Mouse (Mus musculus): ENCODE data around the gene Ajm1. TPM values are rescaled to one million over a fixed set of nuclear protein-coding genes. Genes with fewer than 3 reads are reported as not detected.

The Ajm1 gene
- polyA plus RNA-seq, 1 experiment from 2014 or later = 0.22 TPM

DNA sequence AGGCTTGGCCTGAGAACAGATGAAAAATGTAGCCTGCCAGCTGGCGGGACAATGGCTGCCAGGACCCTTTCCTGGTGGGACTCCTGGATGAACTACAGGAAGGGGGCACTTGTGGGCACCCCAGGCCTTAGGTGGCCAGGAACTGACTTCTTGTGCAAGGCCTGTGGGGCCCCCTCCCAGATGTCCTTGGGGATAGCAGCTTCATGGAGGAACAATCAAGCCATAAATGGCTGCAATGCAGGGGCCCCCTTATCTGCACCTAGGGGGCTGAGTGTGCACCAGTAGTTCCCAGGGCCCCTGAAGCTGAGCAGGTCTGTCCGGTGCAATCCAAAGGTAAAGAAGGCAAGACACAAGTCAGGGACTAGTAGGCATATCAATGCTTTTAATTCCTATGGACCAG, 8.5 kb downstream of the Ajm1 start:
- ATAC-seq (ENCODE audit: low FRiP score, low TSS enrichment) = no peak
- WGBS = 89% methylated on average over 2 of the region's 2 CpGs
- Histone ChIP-seq H3K9ac (replicated peaks; ENCODE audit: low read length) (0 out of 2 replicates have a peak overlapping the region, but pooled peaks have one; percentile 27), H3K9me3 (ENCODE audit: low read length) (no peaks in the 10 kb centered on the region), H3K4me1 (ENCODE audit: insufficient read depth, low read length) (peaks cover 34% of the 10 kb centered on the region), H3K4me3 (ENCODE audit: low read length) (no peak overlapping the region), H3K36me3 (ENCODE audit: insufficient read depth, low read length) (peaks cover 12% of the 10 kb centered on the region; the same call in 1 of the 2 replicates), H3K27me3 (ENCODE audit: insufficient read depth, low read length) (peaks cover 23% of the 10 kb centered on the region), H3K4me2 (replicated peaks; ENCODE audit: low read depth, low read length) (0 out of 2 replicates have a peak overlapping the region, but pooled peaks have one; percentile 95), H3K27ac (ENCODE audit: low read length) (no peak overlapping the region)

DNA sequence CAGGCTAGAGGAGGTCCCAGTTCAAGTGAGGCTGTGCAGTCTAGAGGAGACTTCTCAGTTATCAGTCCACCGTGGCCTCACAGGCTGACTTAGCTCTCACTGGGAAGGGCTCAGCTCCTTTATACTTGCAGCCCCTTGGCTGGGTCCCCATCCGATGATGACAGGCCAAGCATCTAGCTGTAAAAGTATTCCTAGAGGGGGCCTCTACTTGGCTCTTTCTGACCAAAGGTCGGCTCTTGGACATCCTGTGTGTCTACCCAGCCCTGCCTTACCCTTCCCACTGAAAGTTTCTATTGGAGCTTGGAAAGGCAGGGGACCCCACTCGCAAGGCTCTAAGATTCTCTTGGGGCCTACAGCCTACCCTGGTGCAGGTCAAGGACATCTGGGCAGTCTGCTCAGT, 10.3 kb downstream of the Ajm1 start:
- WGBS = 90% methylated on average over 4 of the region's 4 CpGs
- ATAC-seq (ENCODE audit: low FRiP score, low TSS enrichment) = no peak

DNA sequence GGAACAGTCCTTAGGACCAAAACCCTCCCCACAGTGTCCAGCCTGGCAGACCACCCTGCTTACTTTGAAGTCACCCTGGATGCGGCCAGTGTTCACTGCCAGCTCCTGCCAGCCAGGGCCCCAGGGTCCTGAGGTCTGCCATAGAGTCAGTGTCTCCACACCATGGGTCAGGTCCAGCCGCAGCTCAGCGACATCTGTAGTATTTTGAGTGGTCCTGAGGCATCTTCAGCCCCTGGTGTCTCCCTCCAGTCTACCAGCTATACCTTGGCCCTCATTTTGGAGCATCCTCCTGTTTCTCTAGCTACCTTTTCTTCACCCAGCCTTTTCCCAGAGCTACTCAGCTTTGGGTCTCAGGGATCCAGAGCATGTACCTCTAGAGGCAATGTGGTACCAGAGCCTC, 12.2 kb downstream of the Ajm1 start:
- ATAC-seq (ENCODE audit: low FRiP score, low TSS enrichment) = no peak
- Histone ChIP-seq H3K27ac (ENCODE audit: low read length) (no peak overlapping the region), H3K4me3 (ENCODE audit: low read length) (no peak overlapping the region), H3K9ac (replicated peaks; ENCODE audit: low read length) (no peak overlapping the region), H3K36me3 (ENCODE audit: insufficient read depth, low read length) (peaks cover 25% of the 10 kb centered on the region), H3K4me1 (ENCODE audit: insufficient read depth, low read length) (peaks cover 16% of the 10 kb centered on the region), H3K9me3 (ENCODE audit: low read length) (no peaks in the 10 kb centered on the region), H3K27me3 (ENCODE audit: insufficient read depth, low read length) (no peaks in the 10 kb centered on the region), H3K4me2 (replicated peaks; ENCODE audit: low read depth, low read length) (no peak overlapping the region)
- WGBS = 89% methylated on average over 3 of the region's 3 CpGs

More for the DNA sequence above, 10.3 kb downstream of the Ajm1 start:
- no peak overlapping the region for H3K4me2 ChIP-seq (replicated peaks; ENCODE audit: low read depth, low read length)
- H3K27ac ChIP-seq (ENCODE audit: low read length) = no peak overlapping the region
- H3K36me3 ChIP-seq (ENCODE audit: insufficient read depth, low read length) = peaks cover 12% of the 10 kb centered on the region; the same call in 1 of the 2 replicates
- no peaks in the 10 kb centered on the region for H3K9me3 ChIP-seq (ENCODE audit: low read length)
- H3K27me3 ChIP-seq (ENCODE audit: insufficient read depth, low read length) = peaks cover 4% of the 10 kb centered on the region
- peaks cover 22% of the 10 kb centered on the region for H3K4me1 ChIP-seq (ENCODE audit: insufficient read depth, low read length)
- H3K4me3 ChIP-seq (ENCODE audit: low read length) = no peak overlapping the region
- H3K9ac ChIP-seq (replicated peaks; ENCODE audit: low read length) = no peak overlapping the region

DNA sequence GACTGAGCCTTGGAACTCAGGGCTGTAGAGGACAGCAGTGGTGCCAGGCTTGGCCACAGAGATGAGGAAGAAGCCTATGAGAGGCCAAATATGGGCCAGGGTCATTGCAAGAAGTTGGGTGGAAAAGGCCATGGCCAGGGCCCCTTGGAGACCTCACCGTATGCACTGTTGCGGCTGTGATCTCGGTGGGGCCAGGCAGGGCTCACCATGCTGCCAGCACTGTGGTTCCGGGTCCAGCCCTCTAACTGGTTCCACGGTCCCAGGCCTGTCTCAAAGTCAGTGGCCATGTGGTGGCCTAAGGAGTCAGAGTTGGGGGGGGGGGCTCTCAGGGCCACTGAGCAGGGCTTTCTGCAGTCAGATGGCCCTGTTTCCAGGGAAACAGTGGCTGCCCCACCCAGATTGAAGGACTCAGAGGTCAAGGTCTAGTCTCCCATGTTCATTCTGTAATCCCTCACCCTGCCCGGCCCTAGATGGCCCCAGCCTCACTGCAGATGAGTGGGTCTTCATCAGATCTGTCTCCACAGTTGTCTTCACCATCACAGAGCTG, 13.0 kb downstream of the Ajm1 start:
- Histone ChIP-seq H3K27me3 (ENCODE audit: insufficient read depth, low read length) (no peaks in the 10 kb centered on the region), H3K9ac (replicated peaks; ENCODE audit: low read length) (no peak overlapping the region), H3K4me1 (ENCODE audit: insufficient read depth, low read length) (peaks cover 9% of the 10 kb centered on the region), H3K36me3 (ENCODE audit: insufficient read depth, low read length) (peaks cover 33% of the 10 kb centered on the region), H3K9me3 (ENCODE audit: low read length) (no peaks in the 10 kb centered on the region), H3K27ac (ENCODE audit: low read length) (no peak overlapping the region), H3K4me2 (replicated peaks; ENCODE audit: low read depth, low read length) (no peak overlapping the region), H3K4me3 (ENCODE audit: low read length) (no peak overlapping the region)
- WGBS = 86% methylated on average over 6 of the region's 6 CpGs
- ATAC-seq (ENCODE audit: low FRiP score, low TSS enrichment) = no peak

DNA sequence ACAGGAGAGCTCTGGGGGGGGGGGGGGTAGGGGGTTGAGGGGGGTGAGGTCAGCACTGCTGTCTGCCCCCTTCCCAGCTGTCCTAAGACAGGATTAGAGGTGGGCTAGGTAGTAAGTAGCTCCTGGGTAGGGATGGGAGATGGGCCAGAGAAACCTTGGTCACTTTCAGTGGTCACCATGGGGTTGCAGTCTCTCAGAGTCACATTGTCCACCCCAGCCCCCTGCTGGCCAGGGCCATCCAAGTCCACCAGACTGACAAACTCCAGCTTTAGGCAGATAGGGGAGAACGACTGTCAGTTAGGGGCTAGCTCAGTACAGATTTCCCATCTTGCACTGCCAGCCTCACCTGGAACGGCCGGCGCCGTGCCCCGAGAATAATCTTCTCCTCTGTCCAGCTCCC, 15.0 kb downstream of the Ajm1 start:
- H3K27me3 ChIP-seq (ENCODE audit: insufficient read depth, low read length) = no peaks in the 10 kb centered on the region
- H3K4me1 ChIP-seq (ENCODE audit: insufficient read depth, low read length) = no peaks in the 10 kb centered on the region
- no peak for ATAC-seq (ENCODE audit: low FRiP score, low TSS enrichment)
- peaks cover 53% of the 10 kb centered on the region for H3K36me3 ChIP-seq (ENCODE audit: insufficient read depth, low read length)
- WGBS = 84% methylated on average over 6 of the region's 6 CpGs
- H3K9me3 ChIP-seq (ENCODE audit: low read length) = no peaks in the 10 kb centered on the region
- no peak overlapping the region for H3K4me3 ChIP-seq (ENCODE audit: low read length)
- no peak overlapping the region for H3K9ac ChIP-seq (replicated peaks; ENCODE audit: low read length)
- no peak overlapping the region for H3K4me2 ChIP-seq (replicated peaks; ENCODE audit: low read depth, low read length)
- no peak overlapping the region for H3K27ac ChIP-seq (ENCODE audit: low read length)

DNA sequence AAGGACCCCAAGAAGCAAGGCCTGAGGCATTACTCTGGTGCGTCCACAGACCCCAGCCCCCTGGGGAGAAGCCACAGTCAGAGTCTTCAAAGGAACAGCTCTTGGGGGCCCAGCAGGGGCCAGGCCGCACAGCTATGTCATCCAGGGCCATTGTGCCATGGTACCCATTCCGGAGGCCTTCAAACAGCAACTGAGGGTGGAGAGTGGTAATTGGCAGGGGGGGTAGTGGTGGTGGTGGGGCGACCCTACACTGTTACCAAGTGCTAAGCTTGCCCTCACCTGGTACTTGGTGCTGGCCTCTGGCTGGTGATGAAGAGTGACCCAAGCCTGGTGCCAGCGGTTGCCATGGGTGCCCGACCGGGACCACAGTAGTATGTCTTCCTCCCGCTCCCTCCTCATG, 15.8 kb downstream of the Ajm1 start:
- no peak overlapping the region for H3K9ac ChIP-seq (replicated peaks; ENCODE audit: low read length)
- H3K36me3 ChIP-seq (ENCODE audit: insufficient read depth, low read length) = peaks cover 61% of the 10 kb centered on the region
- no peak for ATAC-seq (ENCODE audit: low FRiP score, low TSS enrichment)
- no peak overlapping the region for H3K27ac ChIP-seq (ENCODE audit: low read length)
- no peaks in the 10 kb centered on the region for H3K4me1 ChIP-seq (ENCODE audit: insufficient read depth, low read length)
- no peaks in the 10 kb centered on the region for H3K27me3 ChIP-seq (ENCODE audit: insufficient read depth, low read length)
- no peak overlapping the region for H3K4me3 ChIP-seq (ENCODE audit: low read length)
- H3K4me2 ChIP-seq (replicated peaks; ENCODE audit: low read depth, low read length) = no peak overlapping the region
- WGBS = 93% methylated on average over 8 of the region's 8 CpGs
- H3K9me3 ChIP-seq (ENCODE audit: low read length) = no peaks in the 10 kb centered on the region

DNA sequence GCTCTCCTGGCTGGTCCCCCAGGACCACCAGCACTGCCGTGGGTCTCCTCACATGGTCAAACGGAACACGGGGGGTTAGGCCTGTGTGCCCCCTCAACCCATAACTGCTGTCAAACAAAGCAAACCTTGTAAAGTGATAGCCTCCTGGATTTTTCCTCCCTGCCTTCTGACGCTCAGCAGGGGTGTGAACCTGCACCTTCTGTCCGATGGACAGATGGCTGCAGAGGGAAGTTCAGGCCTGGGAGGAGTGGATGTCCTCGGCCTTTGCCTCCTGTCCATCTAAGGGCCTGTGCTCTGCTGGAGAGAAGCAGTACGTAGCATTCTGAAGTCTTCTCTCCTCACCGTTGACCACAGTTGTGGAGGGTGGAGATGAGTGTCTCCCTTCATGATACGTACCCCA, 19.6 kb downstream of the Ajm1 start:
- no peak overlapping the region for H3K27ac ChIP-seq (ENCODE audit: low read length)
- ATAC-seq (ENCODE audit: low FRiP score, low TSS enrichment) = no peak
- 68% methylated on average over 9 of the region's 9 CpGs for WGBS
- peaks cover 12% of the 10 kb centered on the region for H3K4me1 ChIP-seq (ENCODE audit: insufficient read depth, low read length)
- no peak overlapping the region for H3K4me3 ChIP-seq (ENCODE audit: low read length)
- no peak overlapping the region for H3K9ac ChIP-seq (replicated peaks; ENCODE audit: low read length)
- peaks cover 59% of the 10 kb centered on the region for H3K36me3 ChIP-seq (ENCODE audit: insufficient read depth, low read length)
- no peaks in the 10 kb centered on the region for H3K9me3 ChIP-seq (ENCODE audit: low read length)
- no peaks in the 10 kb centered on the region for H3K27me3 ChIP-seq (ENCODE audit: insufficient read depth, low read length)
- H3K4me2 ChIP-seq (replicated peaks; ENCODE audit: low read depth, low read length) = no peak overlapping the region

DNA sequence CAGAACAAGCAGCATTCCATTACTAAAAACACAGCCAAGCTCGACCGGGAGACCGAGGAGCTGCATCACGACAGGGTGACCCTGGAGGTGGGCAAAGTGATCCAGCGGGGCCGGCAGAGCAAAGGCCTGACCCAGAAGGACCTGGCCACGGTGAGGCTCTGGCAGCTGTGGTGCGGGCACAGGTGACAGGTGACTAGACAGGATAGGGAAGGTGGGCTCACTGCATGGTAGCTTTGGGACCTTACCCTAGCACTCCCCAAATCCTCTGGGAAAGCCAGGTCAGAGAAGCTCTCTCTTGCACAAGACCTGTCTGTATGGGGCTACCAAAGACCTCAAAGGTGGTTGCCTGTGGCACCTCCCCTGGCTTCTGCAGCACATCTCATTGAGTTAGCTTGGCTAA, 21.0 kb downstream of the Ajm1 start:
- H3K9me3 ChIP-seq (ENCODE audit: low read length) = no peaks in the 10 kb centered on the region
- H3K27ac ChIP-seq (ENCODE audit: low read length) = no peak overlapping the region
- H3K4me3 ChIP-seq (ENCODE audit: low read length) = no peak overlapping the region
- H3K36me3 ChIP-seq (ENCODE audit: insufficient read depth, low read length) = peaks cover 57% of the 10 kb centered on the region
- no peak for ATAC-seq (ENCODE audit: low FRiP score, low TSS enrichment)
- peaks cover 18% of the 10 kb centered on the region for H3K4me1 ChIP-seq (ENCODE audit: insufficient read depth, low read length)
- no peaks in the 10 kb centered on the region for H3K27me3 ChIP-seq (ENCODE audit: insufficient read depth, low read length)
- no peak overlapping the region for H3K9ac ChIP-seq (replicated peaks; ENCODE audit: low read length)
- 86% methylated on average over 8 of the region's 8 CpGs for WGBS
- no peak overlapping the region for H3K4me2 ChIP-seq (replicated peaks; ENCODE audit: low read depth, low read length)

DNA sequence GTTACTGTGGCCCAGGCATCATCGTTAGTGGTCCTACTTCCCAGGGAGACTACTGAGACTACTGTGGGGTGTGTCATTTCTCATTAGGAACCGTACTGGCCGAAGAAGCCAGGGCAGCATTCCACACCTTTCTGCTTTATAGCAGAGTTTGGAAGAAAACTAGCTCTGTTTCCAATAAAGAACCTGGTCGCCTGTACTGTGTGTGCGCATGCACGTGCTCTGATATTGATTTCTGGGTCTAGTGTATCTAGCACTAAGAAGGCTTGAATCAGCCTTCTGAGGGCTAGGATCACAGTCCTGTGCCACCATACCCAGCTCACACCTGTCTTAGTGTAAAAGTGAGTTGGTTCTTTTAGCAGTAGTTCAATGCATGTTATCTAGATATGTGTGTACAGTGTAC, 22.8 kb downstream of the Ajm1 start:
- Histone ChIP-seq H3K9ac (replicated peaks; ENCODE audit: low read length) (peak overlapping the region; percentile 94), H3K27me3 (ENCODE audit: insufficient read depth, low read length) (no peaks in the 10 kb centered on the region), H3K4me2 (replicated peaks; ENCODE audit: low read depth, low read length) (peak overlapping the region; percentile 88), H3K9me3 (ENCODE audit: low read length) (no peaks in the 10 kb centered on the region), H3K4me1 (ENCODE audit: insufficient read depth, low read length) (peaks cover 18% of the 10 kb centered on the region), H3K27ac (ENCODE audit: low read length) (no peak overlapping the region), H3K4me3 (ENCODE audit: low read length) (peak overlapping the region; percentile 97), H3K36me3 (ENCODE audit: insufficient read depth, low read length) (peaks cover 40% of the 10 kb centered on the region)
- no peak for ATAC-seq (ENCODE audit: low FRiP score, low TSS enrichment)
- WGBS = 66% methylated on average over 6 of the region's 6 CpGs

DNA sequence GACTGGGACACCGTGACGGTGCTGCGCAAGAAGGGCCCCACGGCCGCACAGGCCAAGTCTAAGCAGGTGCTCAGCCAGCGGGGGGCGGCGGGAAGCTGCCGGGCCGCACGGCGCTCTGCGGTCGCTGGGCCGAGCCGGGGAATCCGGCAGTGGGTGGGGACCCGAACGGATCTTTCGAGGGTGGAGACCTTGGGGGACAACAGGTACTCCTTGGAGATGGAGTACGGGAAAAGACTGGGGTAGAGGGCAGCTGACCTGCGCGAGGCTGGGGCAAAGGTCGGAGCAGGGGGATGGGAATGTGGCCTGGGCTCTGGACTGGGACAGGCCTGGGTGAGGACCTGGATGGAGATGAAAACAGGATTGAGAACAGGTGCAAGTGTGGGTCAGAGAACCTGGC, 23.6 kb downstream of the Ajm1 start:
- H3K27me3 ChIP-seq (ENCODE audit: insufficient read depth, low read length) = no peaks in the 10 kb centered on the region
- no peak; the same call in 1 of the 2 replicates for ATAC-seq (ENCODE audit: low FRiP score, low TSS enrichment)
- no peaks in the 10 kb centered on the region for H3K9me3 ChIP-seq (ENCODE audit: low read length)
- H3K4me2 ChIP-seq (replicated peaks; ENCODE audit: low read depth, low read length) = peak overlapping the region; percentile 88
- peak overlapping the region; percentile 94 for H3K9ac ChIP-seq (replicated peaks; ENCODE audit: low read length)
- H3K27ac ChIP-seq (ENCODE audit: low read length) = peak overlapping the region; percentile 73
- peak overlapping the region; percentile 97 for H3K4me3 ChIP-seq (ENCODE audit: low read length)
- peaks cover 32% of the 10 kb centered on the region for H3K36me3 ChIP-seq (ENCODE audit: insufficient read depth, low read length)
- peaks cover 18% of the 10 kb centered on the region for H3K4me1 ChIP-seq (ENCODE audit: insufficient read depth, low read length)
- under 1% methylated on average over 23 of the region's 24 CpGs for whole genome bisulfite sequencing

Measured in kidney, embryonic 16.5 days (tissue).